8 mouse cellular contexts compared by ENCODE assay signal in genomic region chr12:56345367-56346089, GRCm38 (mm10). TPM values are rescaled to one million over a fixed set of nuclear protein-coding genes. Genes with fewer than 3 reads are reported as not detected.
DNase-seq lines count a peak whose midpoint lies in the region; ATAC-seq and TF ChIP-seq lines count a peak whose summit lies in the region.

Gene Mbip, minus strand, starts transcription at chr12:56345894.

- ATAC-seq in forebrain, embryonic 12.5 days (ENCODE audit: low FRiP score) = peak; percentile 99
- peak; percentile 100 for ATAC-seq in heart, postnatal 0 days (ENCODE audit: insufficient read depth, low read depth)
- ATAC-seq in liver, embryonic 16.5 days (ENCODE audit: low read depth) = peak; percentile 100
- peak; percentile 100 for ATAC-seq in neural tube, embryonic 13.5 days (ENCODE audit: low read depth)

- peak; percentile 87 for TF ChIP-seq POLR2A in testis, adult 2 months (IDR thresholded peaks at IDR 0.05; ENCODE audit: control insufficient read depth, low read depth, low read length)

- H3K27me3 ChIP-seq in E14TG2a.4 (ENCODE audit: insufficient read depth, low read length) = no peaks in the 10 kb centered on the region
- H3K27me3 ChIP-seq in forebrain, embryonic 12.5 days = peaks cover 3% of the 10 kb centered on the region; the same call in 1 of the 2 replicates
- no peaks in the 10 kb centered on the region for H3K27me3 ChIP-seq in heart, postnatal 0 days (ENCODE audit: control insufficient read depth, insufficient read depth, low read length)
- no peaks in the 10 kb centered on the region for H3K27me3 ChIP-seq in liver, embryonic 16.5 days (ENCODE audit: control insufficient read depth, insufficient read depth, low read depth, low read length)
- H3K27me3 ChIP-seq in neural tube, embryonic 13.5 days = no peaks in the 10 kb centered on the region; the same call in 1 of the 2 replicates
- H3K27me3 ChIP-seq in testis, adult 2 months (ENCODE audit: control insufficient read depth, insufficient read depth, low read length) = no peaks in the 10 kb centered on the region

- under 1% methylated on average over 37 of the region's 37 CpGs for WGBS in forebrain, embryonic 12.5 days
- WGBS in heart, postnatal 0 days = under 1% methylated on average over 33 of the region's 37 CpGs
- under 1% methylated on average over 37 of the region's 37 CpGs for WGBS in liver, embryonic 16.5 days (ENCODE audit: insufficient replicate concordance)
- under 1% methylated on average over 37 of the region's 37 CpGs for WGBS in neural tube, embryonic 13.5 days

- no peak for TF ChIP-seq EP300 in heart, postnatal 0 days (IDR thresholded peaks at IDR 0.05; ENCODE audit: low read depth)

- peaks cover 10% of the 10 kb centered on the region for H3K4me1 ChIP-seq in E14TG2a.4 (replicated peaks; ENCODE audit: low read depth, low read length)
- H3K4me1 ChIP-seq in forebrain, embryonic 12.5 days = peaks cover 4% of the 10 kb centered on the region
- H3K4me1 ChIP-seq in heart, postnatal 0 days (ENCODE audit: control insufficient read depth, insufficient read depth) = no peaks in the 10 kb centered on the region
- no peaks in the 10 kb centered on the region for H3K4me1 ChIP-seq in liver, embryonic 16.5 days (ENCODE audit: control insufficient read depth, low read depth, low read length)
- H3K4me1 ChIP-seq in neural tube, embryonic 13.5 days (replicated peaks) = peaks cover 11% of the 10 kb centered on the region
- no peaks in the 10 kb centered on the region for H3K4me1 ChIP-seq in testis, adult 2 months (ENCODE audit: control insufficient read depth, insufficient read depth, low read length)

- peak within 1 kb of the TSS; percentile 81 for H3K9ac ChIP-seq in forebrain, embryonic 12.5 days
- H3K9ac ChIP-seq in heart, postnatal 0 days (replicated peaks; ENCODE audit: low read depth, low read length) = peak within 1 kb of the TSS; percentile 95
- peak within 1 kb of the TSS; percentile 81 for H3K9ac ChIP-seq in liver, embryonic 16.5 days (ENCODE audit: low read depth, low read length)
- peak within 1 kb of the TSS; percentile 94 for H3K9ac ChIP-seq in neural tube, embryonic 13.5 days

- peak within 1 kb of the TSS; percentile 72 for H3K27ac ChIP-seq in forebrain, embryonic 12.5 days
- peak within 1 kb of the TSS; percentile 62 for H3K27ac ChIP-seq in heart, postnatal 0 days (ENCODE audit: low read depth)
- peak within 1 kb of the TSS; percentile 51 for H3K27ac ChIP-seq in liver, embryonic 16.5 days (ENCODE audit: low read length)
- H3K27ac ChIP-seq in neural tube, embryonic 13.5 days (replicated peaks) = peak within 1 kb of the TSS; percentile 87
- peak within 1 kb of the TSS; percentile 5; the same call in 1 of the 2 replicates for H3K27ac ChIP-seq in testis, adult 2 months (ENCODE audit: control insufficient read depth, insufficient read depth, low read depth, low read length)

- DNase-seq in c-Kit-positive CD71-positive TER-119-positive erythroid progenitor cells, embryonic 14.5 days (ENCODE audit: low spot score) = peak; percentile 99
- DNase-seq in heart, postnatal 0 days (ENCODE audit: low spot score) = peak; percentile 90
- DNase-seq in kidney, postnatal 4 days = peak; percentile 99

- no peaks in the 10 kb centered on the region for H3K36me3 ChIP-seq in E14TG2a.4 (ENCODE audit: insufficient read depth, low read length)
- no peaks in the 10 kb centered on the region for H3K36me3 ChIP-seq in forebrain, embryonic 12.5 days (replicated peaks)
- H3K36me3 ChIP-seq in heart, postnatal 0 days (replicated peaks; ENCODE audit: control insufficient read depth, insufficient read depth, low read length) = no peaks in the 10 kb centered on the region
- no peaks in the 10 kb centered on the region for H3K36me3 ChIP-seq in liver, embryonic 16.5 days (ENCODE audit: control insufficient read depth, insufficient read depth)
- no peaks in the 10 kb centered on the region for H3K36me3 ChIP-seq in neural tube, embryonic 13.5 days
- H3K36me3 ChIP-seq in testis, adult 2 months (ENCODE audit: control insufficient read depth, insufficient read depth, low read length) = no peaks in the 10 kb centered on the region

- H3K4me3 ChIP-seq in E14TG2a.4 (replicated peaks; ENCODE audit: low read length) = peak within 1 kb of the TSS; percentile 96
- peak within 1 kb of the TSS; percentile 75 for H3K4me3 ChIP-seq in forebrain, embryonic 12.5 days (replicated peaks)
- peak within 1 kb of the TSS; percentile 95 for H3K4me3 ChIP-seq in heart, postnatal 0 days (ENCODE audit: low read depth, low read length)
- peak within 1 kb of the TSS; percentile 74 for H3K4me3 ChIP-seq in liver, embryonic 16.5 days (ENCODE audit: low read depth, low read length)
- peak within 1 kb of the TSS; percentile 89 for H3K4me3 ChIP-seq in neural tube, embryonic 13.5 days
- H3K4me3 ChIP-seq in testis, adult 2 months (ENCODE audit: control insufficient read depth, low read depth, low read length) = peak within 1 kb of the TSS; percentile 96

- peak within 1 kb of the TSS; percentile 56 for H3K4me2 ChIP-seq in forebrain, embryonic 12.5 days
- peak within 1 kb of the TSS; percentile 73 for H3K4me2 ChIP-seq in heart, postnatal 0 days (ENCODE audit: low read depth, low read length)
- peak within 1 kb of the TSS; percentile 57 for H3K4me2 ChIP-seq in liver, embryonic 16.5 days (ENCODE audit: low read depth, low read length)
- H3K4me2 ChIP-seq in neural tube, embryonic 13.5 days = peak within 1 kb of the TSS; percentile 67

- H3K9me3 ChIP-seq in E14TG2a.4 (ENCODE audit: low read length) = no peaks in the 10 kb centered on the region
- H3K9me3 ChIP-seq in forebrain, embryonic 12.5 days = no peaks in the 10 kb centered on the region
- no peaks in the 10 kb centered on the region for H3K9me3 ChIP-seq in heart, postnatal 0 days (replicated peaks; ENCODE audit: control insufficient read depth, low read length)
- no peaks in the 10 kb centered on the region for H3K9me3 ChIP-seq in liver, embryonic 16.5 days (replicated peaks; ENCODE audit: control insufficient read depth, low read length)
- no peaks in the 10 kb centered on the region for H3K9me3 ChIP-seq in neural tube, embryonic 13.5 days

- no peak for TF ChIP-seq CTCF in E14TG2a.4 (conservative IDR thresholded peaks at IDR 0.05; ENCODE audit: low read length)
- no peak for TF ChIP-seq CTCF in heart, postnatal 0 days (IDR thresholded peaks at IDR 0.05; ENCODE audit: low read depth)
- no peak for TF ChIP-seq CTCF in testis, adult 2 months (IDR thresholded peaks at IDR 0.05; ENCODE audit: control insufficient read depth, insufficient read depth, insufficient replicate concordance, low read depth, low read length)

RNA-seq across cellular contexts. Expression of gene Mbip, which starts in this region (rescaled TPM):
- polyA plus RNA-seq in forebrain, embryonic 12.5 days (2016; fragmentation: Nextera tagmentation; extraction: Ambion mirVana) = 68.1 and 88.3 TPM in 2 replicates
- 2.3 and 3.9 TPM in 2 replicates for total RNA-seq in heart, postnatal 0 days (2014; rRNA removed; ENCODE audit: low replicate concordance)
- polyA plus RNA-seq in heart, postnatal 0 days (2015; fragmentation: Nextera tagmentation; extraction: Ambion mirVana) = 17.2 and 17.7 TPM in 2 replicates
- 8.2 and 9.3 TPM in 2 replicates for polyA plus RNA-seq in liver, embryonic 16.5 days (2015; fragmentation: Nextera tagmentation; extraction: Ambion mirVana)
- polyA plus RNA-seq in neural tube, embryonic 13.5 days (2015; fragmentation: Nextera tagmentation; extraction: Ambion mirVana) = 50.6 and 51.6 TPM in 2 replicates
- polyA plus RNA-seq in testis, adult 2 months (2012; rRNA removed) = 6.4 and 10.1 TPM in 2 replicates

Comparison
In these comparisons a context has a peak if more than half of its experiments do, and no peak if none do; other contexts are left out.
1. Peak in every context shown above with its lines: DNase-seq, ATAC-seq, H3K4me3 ChIP-seq and H3K27ac ChIP-seq.
2. H3K27ac ChIP-seq: peak in every context shown above with its lines; median percentile 87 in neural tube, embryonic 13.5 days; 72 in forebrain, embryonic 12.5 days; 62 in heart, postnatal 0 days; 51 in liver, embryonic 16.5 days; 5 in testis, adult 2 months.